Mouse (Mus musculus) cerebellum, adult 11-12 months (tissue): ENCODE results near the gene Cux1.

Experiments
- DNase-seq: peaks from one replicate; pipeline ENCODE4 v3.0.0; 2022

Cux1 gene

DNA sequence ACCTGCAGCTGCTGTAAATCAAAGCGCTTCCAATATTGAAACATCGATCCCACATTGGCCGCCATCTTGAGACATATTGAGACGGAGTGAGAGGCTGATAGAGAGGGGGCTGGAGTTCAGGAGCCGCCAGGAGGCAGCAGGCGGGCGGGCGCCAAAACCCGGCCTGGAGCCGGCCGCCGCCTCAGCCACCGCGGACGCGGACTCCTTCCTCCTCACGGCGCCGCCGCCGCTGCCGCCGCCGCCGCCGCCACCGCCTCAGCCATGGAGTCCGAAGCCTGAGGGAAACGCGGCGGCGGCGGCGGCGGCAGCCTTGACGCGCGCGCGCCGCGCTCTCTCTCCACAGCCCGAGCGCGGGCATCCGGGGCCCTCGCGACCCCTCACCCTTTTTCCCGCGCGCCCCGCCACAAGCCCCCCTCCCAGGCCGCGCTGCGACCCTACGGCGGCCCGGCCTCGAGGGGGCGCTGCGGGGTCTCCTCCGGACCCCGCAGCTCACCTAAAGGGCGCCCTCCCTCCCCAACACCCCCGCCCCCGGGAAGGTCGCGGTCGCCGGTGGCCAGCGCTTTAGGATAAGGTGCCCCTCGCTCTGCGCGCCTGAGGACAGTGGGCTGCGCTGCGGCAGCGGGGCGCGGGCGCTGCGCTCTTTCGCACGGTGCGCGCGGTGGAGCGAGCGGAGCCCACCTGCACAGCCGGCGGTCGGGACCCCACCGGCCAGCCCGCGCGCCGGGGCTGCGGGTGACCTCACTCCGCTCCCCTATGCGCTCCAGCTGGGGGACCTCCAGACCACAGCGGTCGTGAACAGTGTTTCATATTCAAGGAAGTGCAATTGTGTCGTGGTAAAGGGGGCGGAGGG is at the start of gene Cux1:
TSS of gene Cux1 (minus strand) at position 315 of the 850 bp plus-strand sequence.
- DNase-seq = peak; percentile 88

DNA sequence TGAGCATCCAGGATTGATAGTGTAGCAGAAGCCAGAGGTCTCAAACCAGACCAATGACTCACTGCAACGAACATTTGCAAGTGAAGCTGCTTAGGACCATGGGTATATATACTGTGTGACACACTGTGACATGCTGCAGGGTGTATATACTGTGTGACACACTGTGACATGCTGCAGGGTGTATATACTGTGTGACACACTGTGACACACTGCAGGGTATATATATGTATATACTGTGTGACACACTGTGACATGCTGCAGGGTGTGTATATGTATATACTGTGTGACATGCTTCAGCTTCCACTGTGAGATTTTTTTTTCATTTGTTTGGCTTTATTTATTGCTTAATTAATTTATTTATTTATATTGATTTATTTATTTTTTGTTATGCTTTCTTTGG is 45.1 kb upstream of the Cux1 start:
- no peak for DNase-seq

DNA sequence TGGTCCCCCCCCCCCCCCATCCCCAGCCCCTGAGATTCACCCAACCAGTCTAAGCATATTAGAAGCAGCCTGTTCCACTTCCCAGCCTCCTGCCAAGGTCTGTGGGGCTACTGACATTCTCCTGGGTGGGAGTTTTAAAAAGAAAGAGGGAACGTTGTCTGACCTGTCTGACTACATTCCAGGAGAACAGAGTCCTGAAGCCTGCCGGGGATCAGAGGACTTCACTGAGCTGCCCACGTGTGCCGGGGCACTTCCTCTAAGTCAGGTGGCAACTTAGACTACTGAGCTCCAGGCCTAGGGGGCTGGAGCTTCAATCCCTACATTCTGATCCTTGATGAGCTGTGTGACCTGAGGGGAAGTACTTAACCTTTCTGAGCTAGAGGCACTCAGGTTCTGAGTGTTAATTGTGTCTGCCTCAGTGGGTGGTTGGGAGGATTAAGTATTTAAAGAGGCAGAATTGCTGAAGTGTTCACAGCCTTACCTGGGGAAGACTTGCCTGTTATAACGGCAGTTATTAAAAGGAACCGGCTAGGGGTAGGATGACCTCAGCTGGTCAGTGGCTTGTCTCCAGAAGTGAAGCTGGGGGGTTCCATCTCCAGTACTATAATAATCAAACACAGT is 41.6 kb upstream of the Cux1 start:
- no peak for DNase-seq

DNA sequence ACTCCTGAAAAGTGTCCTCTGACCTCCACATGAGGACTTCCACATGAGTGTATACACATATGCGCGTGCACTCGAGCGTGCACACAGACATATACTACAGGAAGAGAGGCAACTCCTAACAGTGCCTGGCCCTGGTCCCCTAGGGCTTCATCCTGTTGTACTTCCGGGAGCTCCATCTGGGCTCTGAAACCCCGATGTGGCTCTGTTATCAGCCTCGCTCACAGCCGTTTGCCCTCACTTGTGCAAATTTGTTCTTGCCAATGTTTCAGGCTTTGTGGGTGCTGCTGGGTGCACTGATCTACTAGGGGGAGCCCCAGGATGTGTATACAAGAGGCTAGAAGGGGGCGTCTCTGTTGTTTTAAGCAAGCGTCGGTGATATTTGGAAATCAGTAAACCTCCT is 37.9 kb upstream of the Cux1 start:
- no peak for DNase-seq

DNA sequence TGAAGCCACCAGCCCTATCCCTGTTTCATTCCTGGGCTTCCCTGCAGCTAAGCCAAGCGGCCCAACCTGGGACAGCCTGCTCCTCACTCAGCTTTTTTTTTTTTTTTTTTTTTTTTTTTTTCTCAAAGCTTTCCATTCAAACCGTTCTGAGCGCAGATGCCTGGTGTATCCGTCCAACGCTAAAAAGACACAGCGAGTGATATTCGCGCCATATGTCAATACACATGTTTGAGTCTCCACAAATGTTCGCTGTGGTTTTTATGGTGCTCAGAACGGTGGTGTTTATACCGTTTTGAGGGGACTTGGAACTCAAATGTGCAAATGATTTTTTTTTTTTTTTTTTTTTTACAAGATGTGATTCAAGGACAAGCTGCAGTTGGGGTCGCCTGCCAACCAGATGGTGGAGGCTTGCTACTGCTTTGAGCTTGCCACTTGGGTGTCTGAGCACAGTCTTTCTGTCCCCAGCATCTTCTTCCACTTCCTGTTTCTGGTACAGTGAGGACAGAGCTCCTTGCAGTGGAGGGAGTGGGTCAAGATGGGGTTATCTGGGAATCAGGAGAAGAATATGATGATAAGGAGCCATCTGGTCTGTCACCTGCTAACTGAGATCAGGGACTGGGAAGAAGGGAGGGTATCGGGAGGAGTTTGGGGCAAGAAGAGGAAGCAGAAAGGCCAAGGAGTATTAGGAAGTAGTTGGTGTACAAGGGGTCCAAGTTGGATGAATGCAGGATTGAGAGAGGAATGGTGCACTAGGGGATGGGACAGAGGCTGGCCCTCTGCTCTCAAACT is 36.1 kb upstream of the Cux1 start:
- no peak for DNase-seq

DNA sequence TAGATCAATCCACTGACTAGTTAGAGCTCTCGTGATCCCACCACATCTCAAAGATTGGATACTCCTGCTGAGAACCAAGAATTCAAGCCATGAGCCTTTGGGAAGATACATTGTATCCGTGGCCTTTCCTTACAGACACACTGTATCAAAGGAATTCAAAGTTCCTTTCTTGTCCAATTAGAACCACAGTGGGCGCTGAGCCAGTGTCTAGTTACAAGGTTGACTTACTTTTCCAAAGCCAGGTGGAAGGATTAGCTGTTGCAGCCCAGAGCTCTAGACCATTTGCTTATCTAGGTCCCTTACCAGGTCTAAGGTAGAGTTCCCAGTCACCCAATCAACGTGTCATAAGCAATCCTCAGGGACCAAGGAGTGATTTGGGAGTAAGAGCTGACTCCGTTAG is 33.2 kb upstream of the Cux1 start:
- no peak for DNase-seq

DNA sequence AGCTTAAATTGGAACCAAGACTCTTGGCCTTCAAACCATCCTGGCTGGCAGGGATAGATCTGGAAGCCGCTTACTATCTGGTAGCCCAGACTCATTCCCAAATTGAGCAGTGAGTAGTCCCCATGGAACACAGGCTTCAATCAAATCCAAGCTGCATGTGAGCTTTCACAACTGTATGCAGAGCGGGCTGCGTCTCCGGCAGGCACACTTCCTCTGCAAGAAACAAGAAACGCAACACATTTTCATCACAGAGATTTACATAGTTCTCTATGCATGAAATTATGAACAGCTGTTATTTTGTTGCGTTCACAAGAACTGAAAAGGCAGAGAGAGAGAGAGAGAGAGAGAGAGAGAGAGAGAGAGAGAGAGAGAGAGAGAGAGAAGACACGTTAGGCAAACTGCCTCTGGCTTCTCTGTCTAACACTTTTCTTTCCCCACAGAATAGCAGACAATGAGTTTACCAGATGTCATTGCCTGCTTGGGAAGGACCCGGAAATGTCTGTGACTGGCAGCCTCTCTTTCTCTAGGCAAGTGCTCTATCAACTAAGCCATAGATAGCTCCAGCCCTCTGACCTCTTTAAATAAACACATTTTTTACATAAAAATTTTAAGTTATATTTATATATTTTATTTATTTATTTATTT is 27.7 kb upstream of the Cux1 start:
- no peak for DNase-seq

DNA sequence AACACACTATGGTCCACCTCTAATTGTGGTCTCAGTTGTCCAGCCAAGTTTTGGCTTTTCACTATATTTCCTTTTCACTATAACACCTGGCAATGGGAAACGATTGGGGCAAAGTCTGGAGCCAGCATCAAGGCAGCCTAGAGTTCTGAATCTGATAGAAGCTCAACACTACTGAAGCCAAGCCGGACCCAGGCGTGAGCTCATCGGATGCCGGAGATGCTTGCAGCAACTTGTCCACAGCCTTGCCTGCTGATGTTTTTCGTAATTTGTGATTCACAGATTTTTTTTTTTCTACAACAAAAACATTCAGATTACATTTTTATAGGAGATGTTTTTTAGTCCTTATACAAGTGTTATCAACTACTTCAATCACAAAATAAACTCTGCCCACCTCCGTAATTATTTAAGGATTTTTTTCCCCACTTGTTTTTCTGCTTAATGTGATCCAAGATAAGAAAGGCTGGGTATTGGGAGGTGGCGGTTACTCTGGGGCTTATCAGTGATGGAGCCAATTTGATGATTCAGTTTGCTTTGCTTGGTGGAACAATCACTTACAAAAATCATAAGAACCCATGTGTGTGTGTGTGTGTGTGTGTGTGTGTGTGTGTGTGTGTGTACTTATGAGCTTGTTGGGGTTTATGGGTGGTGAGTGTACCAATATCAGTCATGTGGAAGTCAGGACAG is 24.7 kb upstream of the Cux1 start:
- DNase-seq = no peak

DNA sequence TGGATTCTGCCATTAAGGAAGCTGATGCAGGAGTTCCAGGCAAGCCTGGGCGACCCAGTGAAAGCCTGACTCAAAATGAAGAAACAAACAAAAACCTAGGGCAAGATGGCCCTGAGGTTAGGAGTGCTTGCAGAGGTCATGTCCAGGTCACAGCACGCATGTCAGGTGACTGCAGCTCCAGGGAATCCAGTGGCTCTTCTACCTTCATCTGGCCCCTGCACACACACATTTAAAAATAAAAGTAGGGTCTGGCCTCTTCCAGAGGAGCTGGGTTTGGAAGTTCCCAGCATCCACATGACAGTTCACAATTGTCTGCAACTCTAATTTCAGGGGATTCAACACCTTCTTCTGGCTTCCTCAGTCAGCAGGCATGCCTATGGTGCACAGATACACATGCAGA is 21.7 kb upstream of the Cux1 start:
- no peak for DNase-seq

DNA sequence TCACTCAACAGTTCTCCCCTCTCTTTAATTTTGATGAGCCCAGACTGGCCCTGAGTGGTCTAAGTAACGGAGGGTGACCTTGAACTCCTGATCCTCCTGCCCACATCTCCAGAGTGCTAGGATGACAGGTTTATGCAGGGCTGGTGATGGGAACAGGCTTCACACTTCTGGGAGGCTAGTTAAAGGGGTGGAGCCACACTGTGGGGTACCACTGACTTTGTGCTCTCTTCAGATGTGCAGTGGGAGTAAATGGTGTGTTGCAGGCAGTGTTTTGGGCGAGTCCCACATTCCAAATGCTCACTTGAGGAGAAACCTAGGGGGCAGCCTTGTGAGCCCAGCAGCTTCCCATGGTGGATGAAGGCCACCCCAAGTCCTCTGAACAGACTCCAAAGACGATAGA is 21.2 kb upstream of the Cux1 start:
- no peak for DNase-seq

DNA sequence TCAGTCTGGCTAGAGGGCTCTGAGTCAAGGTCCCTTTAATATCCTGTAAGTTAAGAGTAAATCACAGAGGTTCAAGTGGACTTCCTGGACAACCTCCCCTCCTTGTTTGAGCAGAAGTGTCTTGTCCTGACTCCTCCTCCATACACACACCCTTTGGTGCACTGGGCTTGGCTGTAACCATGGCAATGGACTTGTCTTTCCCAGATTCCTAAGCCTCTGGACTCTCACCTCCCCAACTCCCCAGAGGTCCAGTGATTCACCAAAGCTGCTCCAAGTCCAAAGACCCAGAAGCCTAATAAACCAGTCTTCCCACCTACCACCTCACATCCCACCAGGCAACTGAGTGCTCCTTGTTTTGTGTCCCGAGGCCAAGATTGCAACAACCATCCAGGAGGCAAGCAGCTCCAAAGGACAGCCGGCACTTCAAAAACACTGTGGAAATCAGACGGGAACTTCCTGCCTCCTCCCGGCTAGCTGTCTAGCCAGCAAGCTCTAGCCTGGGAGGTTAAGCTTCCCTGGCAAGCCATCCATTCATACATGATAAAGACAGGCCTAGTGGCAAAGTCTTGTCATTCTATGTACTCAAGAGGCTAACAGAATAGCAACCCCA is 17.5 kb upstream of the Cux1 start:
- no peak for DNase-seq

DNA sequence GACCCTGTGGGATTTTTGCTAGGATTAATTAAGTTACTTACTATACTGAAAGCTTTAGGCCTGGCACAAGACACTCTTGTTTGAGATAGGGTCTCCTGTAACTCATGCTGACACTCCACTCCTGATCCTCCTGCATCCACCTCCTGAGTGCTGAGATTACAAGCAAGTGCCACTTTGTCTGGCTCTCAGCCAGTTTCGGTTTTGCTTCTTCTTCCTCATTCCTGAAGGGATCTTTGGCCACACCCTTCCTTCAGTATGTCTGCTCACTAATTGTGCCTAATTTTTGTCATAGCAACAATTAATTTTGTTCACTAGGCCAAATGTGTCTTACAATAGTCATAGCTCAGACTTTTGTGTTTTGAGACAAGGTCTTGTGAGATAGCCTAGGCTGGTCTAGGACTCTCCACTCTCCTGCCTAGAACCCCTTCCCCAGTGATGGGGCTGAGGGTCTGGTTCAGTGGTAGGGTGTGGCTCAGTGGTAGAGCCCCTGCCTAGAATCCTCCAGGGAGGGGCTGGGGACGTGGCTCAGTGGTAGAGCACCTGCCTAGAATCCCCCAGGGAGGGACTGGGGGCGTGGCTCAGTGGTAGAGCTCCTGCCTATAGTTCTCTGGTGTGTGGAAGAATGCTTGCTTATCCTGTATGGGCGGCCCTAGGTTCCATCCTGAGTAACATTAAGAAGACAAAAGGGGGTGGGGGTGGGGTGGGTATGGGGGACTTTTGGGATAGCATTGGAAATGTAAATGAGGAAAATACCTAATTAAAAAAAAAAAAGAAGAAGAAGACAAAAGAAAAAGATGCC is 16.6 kb upstream of the Cux1 start:
- no peak for DNase-seq

DNA sequence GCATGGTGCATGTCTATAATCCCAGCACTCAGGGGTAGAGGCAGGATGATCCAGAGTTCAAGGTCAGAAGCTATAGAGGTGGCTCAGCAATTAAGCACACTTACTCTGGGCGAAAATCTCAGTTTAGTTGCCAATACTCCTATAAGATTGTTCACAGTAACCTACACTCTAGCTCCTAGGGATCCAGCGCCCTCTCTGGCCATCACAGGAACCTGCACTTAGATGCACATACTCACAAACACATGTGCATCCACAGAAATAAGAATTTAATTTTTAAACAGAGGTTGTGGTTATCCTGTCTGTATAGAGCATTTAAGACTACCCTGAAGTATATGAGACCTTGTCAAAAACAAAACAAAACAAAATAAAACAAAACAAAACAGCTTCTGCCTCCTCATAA is 16.0 kb upstream of the Cux1 start:
- no peak for DNase-seq

DNA sequence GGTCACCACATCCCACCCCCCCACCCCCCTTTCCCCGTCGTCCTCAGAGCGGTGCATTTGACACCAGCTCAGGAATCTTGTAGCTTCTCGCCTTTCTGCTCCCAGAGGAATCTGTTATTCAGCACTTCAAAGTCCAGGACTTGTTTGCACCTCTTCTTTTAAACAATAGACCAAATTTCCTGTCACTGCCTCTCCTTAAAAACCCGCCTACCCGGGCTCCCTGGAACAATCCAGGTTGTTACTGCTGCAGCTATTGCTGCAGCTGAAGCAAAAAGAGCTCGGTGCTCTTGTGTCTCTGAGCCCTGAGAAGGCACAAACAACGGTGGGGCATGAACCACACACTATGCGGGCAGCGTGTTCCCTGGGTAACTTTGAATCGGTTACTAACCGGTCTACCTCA is 14.9 kb upstream of the Cux1 start:
- no peak for DNase-seq

DNA sequence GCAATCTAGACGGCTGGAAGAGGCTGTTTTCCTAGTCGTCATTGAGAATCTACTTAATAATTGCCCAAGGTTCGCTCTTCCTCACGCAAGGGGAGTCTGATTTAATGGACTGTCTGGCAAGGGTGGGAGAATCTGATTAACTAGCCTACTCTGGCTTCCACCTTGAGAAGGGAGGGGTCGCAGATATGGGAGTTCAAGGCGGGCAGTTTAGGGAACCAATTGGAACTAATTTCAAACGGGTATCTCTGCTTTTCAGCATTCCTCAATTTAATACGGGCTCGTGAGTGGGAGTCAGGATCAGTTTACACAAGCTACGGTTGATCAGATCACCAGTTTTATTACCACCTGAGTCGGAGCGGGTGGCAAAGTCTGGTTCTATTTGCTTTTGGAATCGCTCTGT is 14.3 kb upstream of the Cux1 start:
- DNase-seq = no peak

DNA sequence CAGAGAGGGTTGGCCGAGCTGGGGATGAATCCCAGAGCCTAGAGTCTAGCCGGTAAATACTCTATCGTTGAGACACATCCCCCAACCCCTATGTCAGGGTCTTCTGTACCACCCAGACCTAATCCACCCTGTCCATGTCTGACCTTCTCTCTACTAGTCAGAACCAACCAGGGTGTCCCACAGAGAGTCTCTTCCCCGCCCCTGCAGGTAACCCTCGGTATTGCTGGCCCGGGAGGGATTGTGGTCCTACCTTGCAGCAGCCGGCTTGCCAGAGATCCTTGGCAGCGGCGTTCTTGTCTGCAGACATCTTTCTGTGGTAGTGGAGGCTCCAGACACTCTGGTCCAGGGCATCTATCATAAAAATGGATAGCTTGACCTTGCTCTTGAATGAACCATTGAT is 13.9 kb upstream of the Cux1 start:
- no peak for DNase-seq

DNA sequence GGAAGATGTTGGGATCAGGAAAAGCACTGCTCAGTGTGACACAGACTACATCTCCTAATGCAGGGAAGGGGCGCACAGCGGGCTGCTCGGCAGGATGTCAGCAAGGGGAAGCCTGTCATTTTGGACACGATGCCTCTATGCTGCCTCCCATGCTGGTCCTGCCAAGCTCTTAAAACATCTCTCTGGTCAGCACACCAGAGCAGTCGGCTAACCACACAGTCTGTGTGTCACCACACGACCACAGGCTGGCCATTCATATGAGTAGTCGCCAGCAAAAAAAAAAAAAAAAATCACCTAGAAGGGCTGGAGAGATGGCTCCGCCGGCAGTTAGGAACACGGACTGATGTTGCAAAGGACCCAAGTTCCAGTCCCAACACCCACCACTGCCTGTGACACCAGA is 10.9 kb upstream of the Cux1 start:
- no peak for DNase-seq

DNA sequence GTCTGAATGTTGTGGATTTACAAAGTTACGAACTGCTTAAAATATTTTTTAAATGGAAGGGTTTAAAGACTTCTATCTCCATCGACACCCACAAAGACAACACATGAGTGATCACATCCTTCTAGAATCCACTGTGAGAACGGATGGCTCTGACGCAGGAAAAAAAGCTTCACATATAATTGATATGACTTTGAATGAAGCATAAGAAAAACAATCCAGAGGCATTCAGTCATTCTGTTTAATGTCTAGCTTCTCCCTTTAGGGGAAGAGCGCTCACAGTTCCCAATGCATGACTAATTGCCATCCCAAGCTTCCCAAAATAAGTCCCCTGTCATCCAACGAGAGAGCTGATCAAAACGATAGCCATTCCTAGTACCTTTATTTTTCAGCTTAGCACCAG is 2.9 kb upstream of the Cux1 start:
- DNase-seq = no peak

DNA sequence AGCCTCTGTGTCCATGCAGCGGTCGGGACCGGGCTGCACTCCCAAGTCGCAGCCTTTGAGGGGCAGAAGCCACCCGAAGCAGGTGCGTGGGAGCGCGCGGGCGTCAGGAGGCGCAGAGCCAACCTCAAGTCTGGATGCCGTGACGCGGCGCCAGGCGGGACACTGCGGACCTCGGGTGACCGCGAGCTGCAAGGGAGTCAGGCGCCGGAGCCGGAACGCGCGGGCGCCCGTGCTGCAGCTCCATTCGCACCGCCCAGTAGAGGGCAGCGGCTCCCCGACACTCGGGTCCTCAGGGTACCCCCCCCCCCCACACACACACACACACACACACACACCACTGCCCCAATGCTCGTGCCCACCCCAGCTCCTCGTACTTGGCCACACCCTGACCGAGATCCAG is 1.5 kb upstream of the Cux1 start:
- DNase-seq = peak; percentile 82

DNA sequence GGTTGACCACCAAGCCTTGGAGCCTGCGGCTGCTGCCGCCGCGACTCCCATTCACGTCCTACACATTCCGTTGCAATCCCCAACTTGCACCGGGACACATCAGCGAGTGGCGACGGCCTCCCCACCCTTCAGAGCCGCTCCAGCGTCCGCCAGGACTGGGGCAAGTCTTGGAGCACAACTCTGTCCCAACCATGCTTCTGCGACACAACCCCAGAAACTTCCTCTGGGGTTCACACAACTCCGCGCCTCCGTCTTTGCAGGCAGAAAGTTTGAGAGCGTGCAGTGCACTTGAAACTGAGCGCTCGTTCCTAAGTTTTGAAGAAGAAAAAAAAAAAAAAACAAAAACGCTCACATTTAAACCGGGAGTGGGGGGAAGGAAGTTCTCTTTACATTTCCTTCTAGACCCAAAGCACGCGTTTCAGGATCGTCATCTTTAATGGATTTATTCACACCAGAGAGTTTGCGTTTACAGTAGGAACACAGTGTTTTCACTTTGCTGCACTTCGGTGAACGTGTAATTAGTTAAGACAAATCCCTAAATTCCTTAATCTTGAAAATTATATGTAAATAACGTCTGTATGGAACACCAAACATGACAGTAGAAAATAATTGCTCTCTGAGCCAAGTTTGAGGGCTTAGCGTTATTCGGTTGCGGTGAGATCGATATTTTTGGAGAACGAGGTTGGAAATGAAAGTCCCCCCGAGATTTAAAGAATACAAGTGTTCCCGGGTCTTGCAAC is 906 bp upstream of the Cux1 start:
- DNase-seq = peak; percentile 51

DNA sequence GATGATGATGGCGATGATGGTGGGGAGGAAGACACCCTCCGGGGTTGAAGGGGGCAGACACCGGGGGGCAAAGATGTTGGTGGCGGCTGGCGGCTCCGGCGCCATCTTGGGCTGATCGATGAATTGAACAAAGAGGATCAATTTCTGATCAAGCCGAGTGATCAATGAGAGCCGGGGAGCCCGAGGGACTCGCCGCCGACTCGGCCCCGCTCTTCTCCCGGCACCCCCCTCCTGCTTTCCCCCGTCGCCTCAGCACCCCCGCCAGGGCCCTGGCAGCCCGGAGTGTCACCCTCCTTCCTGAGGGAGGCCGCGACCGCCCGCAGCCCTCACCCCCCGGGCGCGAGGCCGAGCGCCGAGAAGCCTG is 496 bp downstream of the Cux1 start:
- no peak for DNase-seq
